Mouse (Mus musculus): ENCODE measurements around the gene Olfr870. TPM values are rescaled to one million over a fixed set of nuclear protein-coding genes. Genes with fewer than 3 reads are reported as not detected.
"Not testable (repeated sequence)": the region's sequence is repeated elsewhere in the genome, so short reads cannot be mapped to it uniquely, and the experiment has no call there.

Olfr870 gene
- not detected in 2 replicates for polyA plus RNA-seq (2016; fragmentation: Nextera tagmentation; extraction: Ambion mirVana)

- no peaks in the 10 kb centered on the region for H3K27me3 ChIP-seq
- H3K9ac ChIP-seq (replicated peaks) = no peak within 1 kb of the TSS
- no peak within 1 kb of the TSS for H3K4me2 ChIP-seq
- no peaks in the 10 kb centered on the region for H3K4me1 ChIP-seq (replicated peaks)
- no peaks in the 10 kb centered on the region for H3K36me3 ChIP-seq
- ATAC-seq (ENCODE audit: insufficient number of reproducible peaks, insufficient read depth, low FRiP score, low TSS enrichment, low read depth) = no peak
- no peak within 1 kb of the TSS for H3K4me3 ChIP-seq (replicated peaks)
- WGBS = 85% methylated on average over 2 of the region's 2 CpGs
- no peak within 1 kb of the TSS for H3K27ac ChIP-seq
- H3K9me3 ChIP-seq = peaks cover 13% of the 10 kb centered on the region
Measured at GRCm38 (mm10) chr9:20173957-20174356, at the start of gene Olfr870. TSS of gene Olfr870 (minus strand) at chr9:20174057.

GRCm38 (mm10) chr9:20211907-20212306 lies 38.0 kb upstream of the Olfr870 start, which contains the start of gene Olfr871:
TSS of gene Olfr871 (plus strand) at chr9:20212207.
- Histone ChIP-seq H3K4me2 (no peak within 1 kb of the TSS), H3K4me3 (replicated peaks) (no peak within 1 kb of the TSS), H3K27ac (no peak within 1 kb of the TSS), H3K9me3 (peaks cover 4% of the 10 kb centered on the region; the same call in 1 of the 2 replicates), H3K27me3 (no peaks in the 10 kb centered on the region), H3K36me3 (no peaks in the 10 kb centered on the region), H3K9ac (replicated peaks) (no peak within 1 kb of the TSS), H3K4me1 (replicated peaks) (no peaks in the 10 kb centered on the region)
- no peak for ATAC-seq (ENCODE audit: insufficient number of reproducible peaks, insufficient read depth, low FRiP score, low TSS enrichment, low read depth)

DNA sequence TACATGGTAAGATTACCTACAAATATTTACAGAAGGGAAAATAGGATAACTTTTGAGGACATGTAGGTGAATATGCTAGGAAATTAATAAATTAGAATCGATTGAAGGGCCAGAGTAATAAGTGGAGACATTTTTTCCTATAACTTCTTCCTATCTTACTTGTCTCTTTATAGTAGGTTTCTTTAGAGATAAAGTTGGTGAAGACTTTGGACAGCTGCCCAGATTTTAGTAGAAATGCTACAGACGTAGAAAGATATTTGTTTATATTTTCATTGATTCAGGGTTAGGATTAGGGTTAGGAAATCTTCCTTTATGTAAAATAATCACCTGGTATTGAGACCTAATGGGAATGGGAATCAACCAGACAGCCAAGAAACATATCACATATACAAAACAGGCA lies 37.6 kb upstream of the Olfr870 start:
- no peak for ATAC-seq (ENCODE audit: insufficient number of reproducible peaks, insufficient read depth, low FRiP score, low TSS enrichment, low read depth)
- 0 out of 2 replicates have a peak, but pooled peaks cover under 1% of the 10 kb centered on the region for H3K9me3 ChIP-seq
- H3K27ac ChIP-seq = no peak overlapping the region

DNA sequence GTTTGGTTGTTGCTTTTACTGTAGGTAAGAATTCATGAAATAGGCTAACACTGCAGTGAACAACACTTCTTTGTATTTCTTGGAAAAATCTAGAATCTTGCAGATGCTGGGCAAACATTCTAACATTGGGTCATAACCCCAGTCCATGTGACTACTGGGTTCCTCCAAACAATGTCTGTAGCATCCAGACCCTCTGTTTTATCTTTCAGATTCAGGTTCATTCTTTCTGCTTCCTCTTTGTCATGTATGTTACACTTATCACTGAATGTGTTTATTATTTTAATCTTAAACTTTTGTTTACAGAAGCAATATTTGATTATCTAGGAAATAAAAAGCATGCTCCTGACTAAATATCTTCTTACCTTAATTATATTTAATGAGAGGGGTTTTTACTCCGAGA lies 37.0 kb upstream of the Olfr870 start:
- no peaks in the 10 kb centered on the region for H3K4me1 ChIP-seq (replicated peaks)
- ATAC-seq (ENCODE audit: insufficient number of reproducible peaks, insufficient read depth, low FRiP score, low TSS enrichment, low read depth) = no peak
- H3K27ac ChIP-seq = no peak overlapping the region
- H3K9ac ChIP-seq (replicated peaks) = no peak overlapping the region
- WGBS = 67% methylated on average over 1 of the region's 1 CpGs
- no peak overlapping the region for H3K4me3 ChIP-seq (replicated peaks)
- no peak overlapping the region for H3K4me2 ChIP-seq
- no peaks in the 10 kb centered on the region for H3K9me3 ChIP-seq
- H3K36me3 ChIP-seq = no peaks in the 10 kb centered on the region
- no peaks in the 10 kb centered on the region for H3K27me3 ChIP-seq

More for the DNA sequence above, 37.6 kb upstream of the Olfr870 start:
- Histone ChIP-seq H3K9ac (replicated peaks) (no peak overlapping the region), H3K36me3 (no peaks in the 10 kb centered on the region), H3K4me3 (replicated peaks) (no peak overlapping the region), H3K27me3 (no peaks in the 10 kb centered on the region), H3K4me2 (no peak overlapping the region), H3K4me1 (replicated peaks) (no peaks in the 10 kb centered on the region)
- 86% methylated on average over 2 of the region's 2 CpGs for WGBS

GRCm38 (mm10) chr9:20203413-20203984 lies 29.6 kb upstream of the Olfr870 start:
- 79% methylated on average over 7 of the region's 7 CpGs for WGBS
- not testable (repeated sequence) for H3K4me3 ChIP-seq (replicated peaks); ATAC-seq (ENCODE audit: insufficient number of reproducible peaks, insufficient read depth, low FRiP score, low TSS enrichment, low read depth)

GRCm38 (mm10) chr9:20202131-20202530 lies 28.3 kb upstream of the Olfr870 start:
- no peak for ATAC-seq (ENCODE audit: insufficient number of reproducible peaks, insufficient read depth, low FRiP score, low TSS enrichment, low read depth)
- Histone ChIP-seq H3K4me1 (replicated peaks) (no peaks in the 10 kb centered on the region), H3K36me3 (no peaks in the 10 kb centered on the region), H3K9me3 (peaks cover 16% of the 10 kb centered on the region), H3K27me3 (no peaks in the 10 kb centered on the region), H3K4me3 (replicated peaks) (no peak overlapping the region), H3K27ac (no peak overlapping the region), H3K9ac (replicated peaks) (no peak overlapping the region), H3K4me2 (no peak overlapping the region)
- WGBS = 53% methylated on average over 1 of the region's 1 CpGs

More at GRCm38 (mm10) chr9:20203413-20203984, 29.6 kb upstream of the Olfr870 start:
- not testable (repeated sequence) for H3K36me3 ChIP-seq; H3K4me1 ChIP-seq (replicated peaks); H3K27ac ChIP-seq; H3K27me3 ChIP-seq; H3K4me2 ChIP-seq; H3K9ac ChIP-seq (replicated peaks)
- peaks cover 14% of the 10 kb centered on the region for H3K9me3 ChIP-seq

DNA sequence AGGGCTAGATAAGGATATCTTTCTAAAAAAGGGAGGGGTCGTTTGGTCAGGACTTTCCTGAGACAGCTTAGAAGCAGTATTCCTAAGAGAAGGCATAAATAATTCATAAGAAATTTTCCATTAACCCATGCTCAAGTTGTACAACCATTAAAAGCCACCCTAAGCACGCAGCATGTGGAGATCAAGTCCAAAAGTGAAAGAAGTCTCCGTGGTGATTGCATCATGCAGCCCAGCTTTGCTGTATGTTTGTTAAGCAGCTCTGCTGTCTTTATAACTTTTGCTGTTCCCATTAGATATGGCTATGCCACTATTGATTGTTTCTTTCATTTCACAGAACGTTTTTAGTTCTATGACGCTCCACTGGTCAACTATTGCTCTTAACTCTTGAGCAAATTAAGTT lies 5.6 kb upstream of the Olfr870 start:
- no peak for ATAC-seq (ENCODE audit: insufficient number of reproducible peaks, insufficient read depth, low FRiP score, low TSS enrichment, low read depth)
- 80% methylated on average over 5 of the region's 5 CpGs for WGBS
- H3K4me3 ChIP-seq (replicated peaks) = no peak overlapping the region
- no peaks in the 10 kb centered on the region for H3K36me3 ChIP-seq
- no peak overlapping the region for H3K27ac ChIP-seq
- no peaks in the 10 kb centered on the region for H3K27me3 ChIP-seq
- H3K4me2 ChIP-seq = no peak overlapping the region
- H3K9ac ChIP-seq (replicated peaks) = no peak overlapping the region
- H3K9me3 ChIP-seq = peaks cover 20% of the 10 kb centered on the region
- H3K4me1 ChIP-seq (replicated peaks) = no peaks in the 10 kb centered on the region

- Histone ChIP-seq H3K36me3 (no peaks in the 10 kb centered on the region), H3K4me2 (no peak overlapping the region), H3K4me1 (replicated peaks) (no peaks in the 10 kb centered on the region), H3K27ac (no peak overlapping the region), H3K9me3 (peaks cover 33% of the 10 kb centered on the region), H3K27me3 (no peaks in the 10 kb centered on the region), H3K9ac (replicated peaks) (no peak overlapping the region), H3K4me3 (replicated peaks) (no peak overlapping the region)
- WGBS = 93% methylated on average over 3 of the region's 3 CpGs
- no peak for ATAC-seq (ENCODE audit: insufficient number of reproducible peaks, insufficient read depth, low FRiP score, low TSS enrichment, low read depth)
Measured at GRCm38 (mm10) chr9:20149706-20150105, 24.2 kb downstream of the Olfr870 start.

DNA sequence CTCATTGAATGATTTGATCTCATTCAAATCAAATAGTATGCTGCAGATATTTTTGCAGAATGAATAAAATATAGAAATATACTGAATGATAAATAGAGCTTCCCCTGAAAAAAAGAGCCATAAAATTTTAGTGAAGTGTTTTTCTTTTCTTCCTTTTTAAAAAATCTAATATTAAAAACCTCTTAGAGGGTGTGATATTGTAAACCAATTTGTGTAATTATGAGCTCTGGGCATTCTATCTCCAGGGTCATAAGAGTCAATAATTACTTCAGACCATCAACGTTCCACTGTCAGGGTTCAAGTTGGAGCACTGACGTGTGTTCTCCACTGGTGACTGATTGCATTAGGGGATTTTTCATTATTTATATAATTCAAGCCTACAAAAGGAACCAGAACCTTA lies 45.1 kb downstream of the Olfr870 start, which contains the start of gene Olfr869:
Gene Olfr869 (plus strand): TSS at position 301 of the 400 bp plus-strand sequence.
- Histone ChIP-seq H3K27ac (no peak within 1 kb of the TSS), H3K4me3 (replicated peaks) (no peak within 1 kb of the TSS), H3K27me3 (no peaks in the 10 kb centered on the region), H3K4me2 (no peak within 1 kb of the TSS), H3K4me1 (replicated peaks) (no peaks in the 10 kb centered on the region), H3K36me3 (no peaks in the 10 kb centered on the region), H3K9ac (replicated peaks) (no peak within 1 kb of the TSS), H3K9me3 (peaks cover 4% of the 10 kb centered on the region)
- WGBS = 78% methylated on average over 2 of the region's 2 CpGs
- ATAC-seq (ENCODE audit: insufficient number of reproducible peaks, insufficient read depth, low FRiP score, low TSS enrichment, low read depth) = no peak

Other genes starting within 250 kb of the Olfr870 start
- gene Olfr866, start 146.0 kb downstream of the Olfr870 start, polyA plus RNA-seq (2016; fragmentation: Nextera tagmentation; extraction: Ambion mirVana) = not detected in 2 replicates
- not detected in 2 replicates for gene Olfr867, start 116.5 kb downstream of the Olfr870 start, polyA plus RNA-seq (2016; fragmentation: Nextera tagmentation; extraction: Ambion mirVana)
- gene Olfr868, start 75.4 kb downstream of the Olfr870 start, polyA plus RNA-seq (2016; fragmentation: Nextera tagmentation; extraction: Ambion mirVana) = not detected in 2 replicates
- gene Olfr869, start 45.0 kb downstream of the Olfr870 start, polyA plus RNA-seq (2016; fragmentation: Nextera tagmentation; extraction: Ambion mirVana) = not detected in 2 replicates
- not detected in 2 replicates for gene Olfr871, start 38.1 kb upstream of the Olfr870 start, polyA plus RNA-seq (2016; fragmentation: Nextera tagmentation; extraction: Ambion mirVana)
- gene Olfr872, start 63.1 kb upstream of the Olfr870 start, polyA plus RNA-seq (2016; fragmentation: Nextera tagmentation; extraction: Ambion mirVana) = not detected in 2 replicates
- gene Olfr39, start 108.3 kb upstream of the Olfr870 start, polyA plus RNA-seq (2016; fragmentation: Nextera tagmentation; extraction: Ambion mirVana) = not detected in 2 replicates
- not detected in 2 replicates for gene Olfr873, start 124.5 kb upstream of the Olfr870 start, polyA plus RNA-seq (2016; fragmentation: Nextera tagmentation; extraction: Ambion mirVana)
- gene Olfr18, start 162.0 kb upstream of the Olfr870 start, polyA plus RNA-seq (2016; fragmentation: Nextera tagmentation; extraction: Ambion mirVana) = not detected in 2 replicates
- 34.9 and 36.7 TPM in 2 replicates for gene Zfp560, start 211.1 kb upstream of the Olfr870 start, polyA plus RNA-seq (2016; fragmentation: Nextera tagmentation; extraction: Ambion mirVana)

Measured in limb, embryonic 12.5 days (tissue).